Mouse (Mus musculus): ENCODE measurements around the gene Dact3.

GRCm38 (mm10) chr7:16880615-16881014 is 5.5 kb downstream of the Dact3 start:
- TF ChIP-seq CTCF (IDR thresholded peaks at IDR 0.05; ENCODE audit: borderline replicate concordance, control insufficient read depth, extremely low read depth, insufficient read depth, low read length, poor library complexity) = no peak
- TF ChIP-seq POLR2A (IDR thresholded peaks at IDR 0.05; ENCODE audit: control insufficient read depth, extremely low read depth, insufficient read depth, low read length, poor library complexity) = no peak

Data from thymus, adult 2 months (tissue).